Mouse (Mus musculus): ENCODE data around the gene Sqstm1.

- TF ChIP-seq POLR2A (IDR thresholded peaks at IDR 0.05; ENCODE audit: low read depth, low read length) (no peak), CTCF (IDR thresholded peaks at IDR 0.05; ENCODE audit: extremely low read depth, insufficient read depth, insufficient read length, insufficient replicate concordance) (no peak)
Observed at GRCm38 (mm10) chr11:50253393-50253792, 42.8 kb upstream of the Sqstm1 start.

All from spleen, adult 2 months (tissue).